Mouse (Mus musculus) mammary gland, adult 2 months (tissue): Measurements from ENCODE around the gene Serpina5. TPM values are rescaled to one million over a fixed set of nuclear protein-coding genes. Genes with fewer than 3 reads are reported as not detected.

Experiments used
- polyA plus RNA-seq: library from polyadenylated mRNA; depleted of rRNA; stranded (reverse); fragments of >200 nt; gene quantifications from 2 replicates; pipeline ENCODE4 v1.2.3, GENCODE M21; 2012; ENCODE audit warnings: low replicate concordance; rRNA removed

Gene Serpina5
- not detected in 2 replicates for polyA plus RNA-seq

GRCm38 (mm10) chr12:104100768-104101167 is at the start of gene Serpina5:
TSS of gene Serpina5 (plus strand) at chr12:104101113.

DNA sequence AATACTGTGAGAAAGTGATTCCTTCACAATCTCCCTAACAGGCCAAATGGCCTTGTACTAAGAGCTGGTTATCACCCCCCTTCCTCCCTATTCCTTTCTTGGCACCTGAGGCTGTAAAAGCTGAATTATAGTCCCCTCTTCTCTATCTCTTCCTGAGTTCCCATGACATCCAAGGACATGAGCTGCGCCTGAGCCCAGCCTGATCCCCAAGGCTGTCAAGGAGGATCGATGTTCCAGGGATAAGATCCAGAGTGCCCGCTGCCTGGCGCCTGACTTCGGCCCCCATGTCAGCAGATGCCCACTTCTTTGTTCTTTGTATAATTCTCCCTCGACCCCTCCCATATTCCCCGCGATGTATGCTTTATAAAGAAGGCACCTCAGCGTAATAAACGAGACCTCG is 11.4 kb downstream of the Serpina5 start, which contains the start of gene Serpina3a:
Gene Serpina3a, plus strand, starts transcription at position 392 of the 400 bp plus-strand sequence.

GRCm38 (mm10) chr12:104127696-104128095 is 26.8 kb downstream of the Serpina5 start, which contains the start of gene Serpina3b:
TSS of gene Serpina3b (plus strand) at chr12:104127996.

DNA sequence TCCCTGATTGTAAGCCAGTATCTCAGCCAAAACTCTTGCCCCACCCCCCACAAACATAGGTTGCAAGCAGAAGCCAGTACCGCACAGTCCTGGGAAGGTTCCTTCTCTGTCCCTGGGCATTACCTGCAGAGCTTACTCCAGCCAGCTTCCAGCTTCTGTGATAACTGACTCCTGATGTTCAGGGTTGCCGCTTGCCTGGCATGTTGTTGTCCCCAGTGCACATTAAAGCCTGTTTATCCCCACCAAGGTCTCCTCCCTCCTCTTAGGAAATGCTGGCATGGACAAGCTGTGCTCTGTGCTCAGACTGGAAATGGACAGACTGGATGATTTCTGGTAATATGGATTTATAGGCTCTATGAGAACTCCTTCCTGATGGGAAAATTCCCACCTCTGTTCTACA is 52.7 kb downstream of the Serpina5 start, which contains the start of gene Serpina3c:
Gene Serpina3c, minus strand, starts transcription at position 215 of the 400 bp plus-strand sequence.

Other genes starting within 250 kb of the Serpina5 start
- 15.1 and 35.5 TPM in 2 replicates for gene Serpina1a, start 237.6 kb upstream of the Serpina5 start, polyA plus RNA-seq
- gene Serpina1c, start 196.2 kb upstream of the Serpina5 start, polyA plus RNA-seq: 2.3 and 13.1 TPM in 2 replicates
- gene Serpina1e, start 142.1 kb upstream of the Serpina5 start, polyA plus RNA-seq: 10.6 and 11.5 TPM in 2 replicates
- 0.07 and 1.2 TPM in 2 replicates for gene Serpina11, start 111.2 kb upstream of the Serpina5 start, polyA plus RNA-seq
- 0.04 TPM in 1 of 2 replicates, not detected in the other for gene Serpina9, start 87.4 kb upstream of the Serpina5 start, polyA plus RNA-seq
- gene Serpina12, start 56.7 kb upstream of the Serpina5 start, polyA plus RNA-seq: 0.04 and 0.73 TPM in 2 replicates
- gene Serpina3a, start 11.6 kb downstream of the Serpina5 start, polyA plus RNA-seq: not detected in 2 replicates
- 9.5 TPM in 1 of 2 replicates, not detected in the other for gene Serpina3b, start 26.9 kb downstream of the Serpina5 start, polyA plus RNA-seq
- 28.4 and 61.8 TPM in 2 replicates for gene Serpina3c, start 52.8 kb downstream of the Serpina5 start, polyA plus RNA-seq
- 2.5 and 3.2 TPM in 2 replicates for gene Serpina3f, start 113.4 kb downstream of the Serpina5 start, polyA plus RNA-seq
- gene Serpina3g, start 135.1 kb downstream of the Serpina5 start, polyA plus RNA-seq: 38.8 and 52.0 TPM in 2 replicates
- gene Serpina3i, start 162.0 kb downstream of the Serpina5 start, polyA plus RNA-seq: 0.51 and 1.2 TPM in 2 replicates
- 0.11 and 3.6 TPM in 2 replicates for gene Serpina3j, start 213.4 kb downstream of the Serpina5 start, polyA plus RNA-seq
- 0.52 and 9.6 TPM in 2 replicates for gene Serpina3k, start 237.4 kb downstream of the Serpina5 start, polyA plus RNA-seq
- 0.65 and 0.96 TPM in 2 replicates for gene Serpina3m, start 237.4 kb downstream of the Serpina5 start, polyA plus RNA-seq